Mouse (Mus musculus): ENCODE measurements around the gene Pclo.

DNA sequence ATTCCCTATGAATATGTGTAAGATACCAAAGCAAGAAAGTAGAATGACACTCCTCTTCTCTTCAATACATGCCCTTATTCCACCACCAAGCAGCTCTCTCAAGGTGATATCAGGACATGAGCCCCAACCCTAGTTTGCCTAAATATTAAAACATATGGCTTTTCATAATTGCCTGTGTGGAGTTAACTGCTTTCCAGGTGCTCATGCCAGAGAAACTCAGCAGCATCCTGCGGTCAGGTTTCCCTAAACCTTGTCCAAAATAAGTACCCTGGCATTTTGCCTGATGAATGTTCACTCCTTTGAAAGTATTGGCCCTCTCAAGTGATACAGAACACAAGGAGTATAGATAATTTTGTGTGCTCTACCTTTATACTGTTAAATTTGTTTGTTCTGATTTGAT, 126.5 kb downstream of the Pclo start:
- TF ChIP-seq CTCF (IDR thresholded peaks at IDR 0.05; ENCODE audit: extremely low read depth, insufficient read depth, insufficient read length, insufficient replicate concordance) (no peak), POLR2A (IDR thresholded peaks at IDR 0.05; ENCODE audit: low read depth, low read length) (no peak)

All from spleen, adult 2 months (tissue).